Mouse (Mus musculus) heart, adult 11 months (tissue): ENCODE measurements around the gene Tjap1.

Experiments
- DNase-seq: peaks from one replicate; pipeline ENCODE4 v3.0.0; 2022

Gene Tjap1

DNA sequence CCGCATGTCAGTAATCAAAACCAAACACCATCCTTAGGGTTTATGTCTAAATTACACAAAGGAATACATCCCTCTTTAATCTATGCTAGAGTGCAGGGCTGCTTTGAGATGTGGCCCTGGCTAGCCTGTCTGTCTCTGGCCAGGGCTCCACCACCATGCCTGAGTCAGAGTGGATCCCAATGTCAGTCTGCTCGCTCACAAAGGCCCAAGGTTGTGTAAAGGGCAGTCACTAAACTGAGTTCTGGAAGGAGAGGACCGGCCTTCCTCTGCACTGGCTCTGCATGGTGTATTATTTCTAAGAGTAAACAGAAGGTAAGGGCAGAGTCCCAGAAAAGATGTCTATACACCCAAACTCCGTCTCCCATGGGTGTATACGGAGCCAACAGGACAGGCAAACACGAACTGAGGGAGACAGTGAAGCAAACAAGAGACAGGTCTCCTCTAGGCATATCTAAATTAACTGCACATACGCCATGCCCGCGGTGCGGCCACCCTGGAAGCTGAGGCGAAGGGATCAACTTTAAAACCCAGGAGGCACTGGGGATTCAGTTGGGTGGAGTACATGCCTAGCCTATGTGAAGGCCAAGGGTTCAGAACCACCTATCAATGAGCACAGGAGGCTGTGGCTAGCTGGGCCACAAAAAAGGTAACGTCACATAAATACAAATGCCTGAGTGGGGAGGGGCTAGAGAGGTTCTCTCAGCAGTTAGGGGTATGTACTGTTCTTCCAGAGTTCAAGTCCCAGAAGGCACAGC, 4.6 kb downstream of the Tjap1 start:
- peak; percentile 89 for DNase-seq

DNA sequence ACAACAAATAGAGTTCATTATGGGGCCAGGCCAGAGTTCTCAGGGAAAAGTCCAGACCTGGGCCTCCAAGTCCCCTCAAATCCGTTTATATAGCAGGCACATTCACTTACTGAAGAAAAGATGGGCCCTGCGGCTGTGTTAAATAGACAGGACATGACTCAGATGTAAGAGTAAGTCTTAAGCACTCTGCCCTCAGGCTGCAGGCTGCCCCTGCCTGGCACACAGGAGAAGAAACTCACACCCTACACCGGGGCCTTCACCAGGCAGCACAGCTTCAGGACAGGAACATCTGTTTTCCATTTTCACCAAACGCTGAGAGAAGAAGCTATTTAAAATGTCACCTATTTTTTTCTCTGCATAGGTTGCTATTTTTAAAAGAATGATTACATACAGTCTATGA, 5.2 kb downstream of the Tjap1 start:
- DNase-seq: peak; percentile 86

DNA sequence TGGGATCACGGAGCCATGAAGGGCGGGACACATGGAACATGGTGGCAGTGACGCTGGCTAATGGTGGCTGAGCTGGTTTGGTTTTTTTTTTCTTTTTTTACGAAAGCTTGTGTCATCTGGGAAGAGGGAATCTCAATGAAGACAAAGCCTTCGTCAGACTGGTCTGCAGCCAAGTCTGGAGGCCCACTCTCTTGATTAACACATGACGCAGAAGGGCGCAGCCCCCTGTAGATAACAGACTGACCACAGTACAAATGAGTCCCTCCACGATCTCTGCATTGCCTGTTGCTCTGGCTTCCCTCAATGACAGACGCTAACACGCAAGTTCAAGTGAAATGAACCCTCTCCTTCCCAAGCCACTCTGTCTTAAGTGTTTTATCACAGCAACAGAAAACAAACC, 7.3 kb downstream of the Tjap1 start:
- DNase-seq: no peak

DNA sequence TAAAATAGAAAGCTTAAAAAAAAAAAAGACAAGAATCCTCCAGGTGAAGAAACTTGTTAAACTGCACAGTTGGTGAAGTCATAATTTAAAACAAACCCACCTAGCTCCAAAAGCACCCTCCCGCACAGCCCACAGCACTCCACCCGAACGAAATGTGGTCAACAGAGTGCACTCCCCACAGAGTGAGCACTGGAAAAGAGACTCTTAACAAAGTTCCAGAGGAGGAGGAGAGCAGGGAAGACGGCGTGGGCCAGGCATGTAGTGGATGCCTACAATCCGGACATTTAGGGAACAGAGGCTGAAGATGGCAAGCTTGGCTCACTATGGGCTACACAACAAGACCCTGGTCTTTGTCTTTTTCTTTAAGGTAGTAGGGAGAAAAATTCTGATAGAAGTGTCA, 7.8 kb downstream of the Tjap1 start:
- DNase-seq: peak; percentile 66

DNA sequence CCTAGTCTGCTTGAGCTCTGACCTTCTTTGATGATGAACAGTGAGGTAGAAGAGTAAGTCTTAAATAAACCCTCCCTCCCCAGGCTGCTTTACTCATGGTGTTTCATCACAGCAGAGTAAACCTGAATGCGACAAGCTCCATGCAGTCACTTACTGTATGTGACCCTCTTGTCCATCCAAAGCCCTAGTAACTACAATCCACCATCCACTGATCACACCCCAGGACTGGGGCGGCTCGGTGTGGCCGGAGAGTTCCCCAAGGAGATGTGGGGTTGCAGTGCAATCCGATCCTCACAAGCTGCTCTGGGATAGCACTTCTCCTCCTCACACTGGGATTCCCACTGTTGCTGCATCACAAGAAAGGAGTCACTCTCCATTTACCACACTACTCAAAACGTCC, 8.4 kb downstream of the Tjap1 start:
- DNase-seq: peak; percentile 86

DNA sequence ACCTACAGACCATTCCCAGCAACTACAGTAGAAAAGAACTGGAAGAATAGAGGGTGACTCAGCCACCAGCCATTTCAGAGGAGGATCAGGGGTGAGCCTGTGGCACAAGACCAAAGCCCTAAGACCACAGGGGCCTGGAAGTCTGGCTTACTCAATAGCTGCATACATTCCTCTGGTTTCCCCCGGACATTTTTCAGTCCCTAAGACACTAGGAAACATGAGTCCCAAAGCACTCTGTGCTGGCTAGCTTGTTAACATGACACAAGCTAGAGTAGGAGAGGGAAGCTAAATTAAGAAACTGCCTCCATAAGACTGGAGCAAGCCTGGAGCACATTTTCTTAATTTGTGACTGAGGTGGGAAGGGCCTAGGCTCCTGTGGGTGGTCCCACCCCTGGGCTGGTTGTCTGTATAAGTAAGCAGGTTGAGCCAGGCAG, 9.0 kb downstream of the Tjap1 start:
- DNase-seq: peak; percentile 77

DNA sequence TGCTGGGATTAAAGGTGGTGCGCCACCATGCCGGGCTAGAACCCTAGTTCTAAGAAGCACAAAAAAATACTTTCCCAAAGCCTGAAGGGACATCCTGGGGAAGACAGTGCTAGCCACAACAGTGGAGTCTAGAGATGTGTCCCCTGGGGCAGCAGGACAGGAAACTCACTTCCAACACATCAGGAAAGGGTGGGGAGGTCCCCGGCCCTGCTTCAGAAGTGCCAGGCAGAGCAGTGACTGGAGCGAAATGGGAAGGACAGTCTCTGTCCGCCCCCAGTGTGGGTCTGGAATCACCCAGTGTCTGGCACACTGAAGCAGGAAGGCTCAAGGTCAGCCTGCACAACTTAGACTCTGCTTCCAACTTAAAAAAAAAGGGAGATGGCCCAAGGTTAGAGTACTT, 10.2 kb downstream of the Tjap1 start:
- DNase-seq: peak; percentile 98

DNA sequence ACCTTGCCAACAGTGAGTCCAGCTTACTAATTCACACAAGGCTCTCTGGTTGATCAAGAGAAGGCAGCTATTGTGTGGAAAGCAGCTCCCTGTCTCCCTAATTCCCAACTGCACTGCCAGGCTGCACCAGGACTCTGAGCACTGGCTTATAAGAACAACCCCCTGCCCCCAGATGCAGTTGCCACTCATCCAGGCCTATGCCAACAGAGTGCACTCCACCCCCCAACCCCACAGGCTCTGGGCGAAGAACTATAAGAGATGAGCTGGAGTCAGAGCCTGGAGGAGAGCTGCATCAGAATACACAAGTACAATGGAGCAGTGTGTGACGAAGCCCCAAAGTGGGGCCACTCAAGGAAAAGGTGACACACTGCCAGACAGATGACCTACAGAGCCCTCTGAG, 10.8 kb downstream of the Tjap1 start:
- DNase-seq: peak; percentile 79

DNA sequence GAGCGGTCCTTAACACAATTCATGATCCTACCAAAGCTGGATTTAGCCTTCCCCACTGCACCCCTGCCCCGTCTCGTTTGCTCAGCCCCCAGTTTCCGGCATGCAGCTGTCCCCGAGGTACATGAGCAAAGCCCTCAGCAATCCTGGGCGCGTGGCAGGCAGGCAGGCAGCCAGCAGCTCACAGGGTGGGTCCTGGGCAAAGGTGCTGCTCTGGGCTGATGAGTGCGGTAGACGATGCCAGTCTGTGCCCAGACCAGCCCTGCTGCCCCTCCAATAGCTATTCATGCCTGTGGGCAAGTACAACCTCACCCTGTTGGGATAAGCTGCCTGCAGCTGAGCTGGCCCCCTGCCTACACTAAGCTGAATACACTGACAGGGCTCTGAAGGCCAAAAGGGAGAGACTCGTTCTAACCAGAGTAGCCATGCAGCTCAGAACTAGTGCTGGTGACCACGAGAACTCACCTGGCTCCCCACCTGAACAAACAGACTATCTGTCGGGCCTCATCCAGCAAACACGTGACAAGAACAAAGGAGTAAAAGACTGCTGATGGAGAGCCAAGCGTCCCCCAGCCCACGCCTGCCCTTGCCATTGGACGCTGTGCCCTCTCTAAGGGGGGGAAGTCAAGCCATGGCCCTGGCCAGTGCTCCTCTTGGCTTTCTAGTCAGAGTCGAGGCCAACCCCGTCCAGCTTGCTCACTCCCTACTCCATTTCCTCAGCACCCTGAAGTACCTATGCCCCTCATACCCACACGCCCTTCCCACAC, 12.9 kb downstream of the Tjap1 start:
- peak; percentile 98 for DNase-seq

DNA sequence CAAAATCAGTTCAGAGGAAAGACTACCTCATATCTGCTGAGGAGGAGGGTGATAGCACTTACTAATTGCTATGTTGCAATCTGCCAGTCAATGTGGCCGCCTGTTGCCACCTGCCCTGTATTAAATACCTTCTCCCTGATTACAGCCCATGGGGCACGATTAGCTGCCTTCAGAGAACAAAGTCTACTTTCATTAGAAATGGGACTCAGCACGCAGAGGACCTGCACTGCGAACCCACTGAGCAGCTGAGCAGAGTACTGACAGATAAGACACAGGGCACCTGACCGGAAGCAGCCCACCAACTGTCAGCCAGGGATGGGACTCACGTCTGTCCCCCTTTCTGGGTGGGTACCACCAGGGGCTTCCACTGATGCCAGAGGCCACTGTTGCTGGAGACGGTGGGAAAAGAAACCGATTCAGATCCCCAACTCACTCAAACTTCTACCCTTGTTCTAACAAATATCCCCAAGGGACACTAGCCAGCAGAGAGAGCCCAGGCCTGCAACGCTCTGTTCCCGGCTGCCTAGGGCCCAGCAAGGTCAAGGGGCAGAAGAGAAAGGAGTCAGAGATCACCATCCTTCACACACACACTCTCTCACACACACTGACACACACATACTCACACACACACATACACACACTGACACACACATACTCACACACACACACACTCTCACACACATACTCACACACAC, 14.7 kb downstream of the Tjap1 start:
- peak; percentile 90 for DNase-seq

DNA sequence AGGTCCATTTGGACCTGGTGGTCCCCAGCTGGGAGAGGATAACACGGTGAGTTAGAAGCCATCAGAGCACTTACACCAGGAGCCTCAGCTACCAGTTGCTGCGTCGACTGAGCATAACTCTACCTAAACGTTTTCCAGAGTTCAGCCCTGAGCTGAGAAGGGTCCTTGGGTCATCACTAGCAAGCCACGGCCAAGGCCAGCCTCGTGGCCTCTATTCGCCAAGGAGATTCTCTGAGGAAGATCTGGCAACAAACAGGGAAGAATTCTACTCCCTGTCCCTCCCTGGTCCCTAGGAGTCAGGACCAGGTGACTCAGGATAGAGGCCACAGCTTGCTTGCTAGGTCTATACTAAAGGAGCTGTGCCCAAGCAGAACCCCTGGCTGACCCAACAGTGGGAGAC, 15.3 kb downstream of the Tjap1 start:
- DNase-seq: peak; percentile 89

DNA sequence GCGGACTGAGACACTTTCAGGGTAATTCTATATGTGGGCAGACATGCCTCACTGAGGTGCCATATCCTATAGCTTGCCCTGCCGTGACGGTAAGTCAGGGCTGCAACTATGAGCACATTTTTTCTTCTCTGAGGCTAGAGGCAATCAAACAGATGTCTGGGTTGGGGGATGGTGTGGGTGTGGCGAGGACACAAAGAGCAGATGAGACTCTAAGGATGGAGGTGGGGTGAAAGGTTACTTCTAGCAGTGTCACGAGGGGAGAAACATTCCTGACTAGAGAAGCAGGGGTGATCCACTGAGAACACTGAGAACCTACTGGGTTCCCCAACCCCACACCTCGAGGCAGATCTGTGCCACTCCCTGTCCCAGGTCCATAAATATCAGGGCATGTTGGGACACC, 15.8 kb downstream of the Tjap1 start:
- DNase-seq: peak; percentile 80

DNA sequence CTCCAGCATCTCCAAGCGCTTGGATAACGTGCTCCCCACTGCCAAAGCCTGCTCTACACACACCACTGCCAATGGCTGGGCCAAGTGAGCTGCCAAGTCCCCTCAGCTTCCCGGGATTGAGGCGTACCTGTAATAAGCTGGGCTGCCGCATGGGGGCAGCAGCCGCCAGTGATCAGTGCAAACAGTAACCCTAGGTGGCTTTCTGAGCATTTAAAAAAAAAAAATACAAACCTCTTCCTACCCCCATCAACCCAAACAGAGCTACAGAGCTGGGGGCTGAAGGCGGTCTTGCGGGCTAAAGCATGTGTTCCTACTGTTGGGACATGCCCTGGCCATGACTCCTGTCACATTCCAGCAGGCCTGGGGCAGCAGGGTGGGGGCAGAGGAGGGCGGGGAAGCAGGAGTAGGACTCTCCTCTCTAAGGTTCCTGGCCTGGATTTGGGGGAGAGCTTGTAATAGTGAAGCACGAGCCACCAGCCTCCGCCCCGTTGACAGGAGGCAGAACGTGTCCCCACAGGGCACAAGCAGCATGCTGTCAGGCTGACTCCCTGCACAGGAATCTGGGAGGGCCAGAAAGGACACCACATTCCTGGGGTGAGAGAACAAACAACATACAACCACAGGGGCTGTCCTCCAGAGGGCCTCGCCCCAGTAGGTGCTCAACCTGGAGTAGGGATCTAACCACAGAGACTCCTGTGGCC, 16.8 kb downstream of the Tjap1 start:
- peak; percentile 97 for DNase-seq

DNA sequence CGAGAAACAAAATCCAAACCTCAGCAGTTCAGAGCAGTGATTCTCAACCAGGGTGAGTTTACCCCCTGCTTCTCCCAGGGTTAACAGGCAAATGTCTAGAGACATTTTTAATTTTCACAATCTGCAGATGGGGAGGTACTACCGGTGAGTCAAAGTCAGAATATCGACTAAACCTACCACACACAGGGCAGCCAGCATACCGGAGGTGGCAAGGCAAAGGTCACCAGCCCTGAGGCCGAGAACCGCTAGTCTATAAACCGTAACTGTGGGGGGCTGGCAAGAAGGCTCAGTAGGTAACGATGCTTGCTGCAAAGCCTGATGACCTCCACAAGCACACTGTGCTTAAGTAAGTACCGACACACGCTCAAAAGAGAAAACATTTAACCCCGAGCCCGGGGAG, 17.3 kb downstream of the Tjap1 start:
- no peak for DNase-seq

DNA sequence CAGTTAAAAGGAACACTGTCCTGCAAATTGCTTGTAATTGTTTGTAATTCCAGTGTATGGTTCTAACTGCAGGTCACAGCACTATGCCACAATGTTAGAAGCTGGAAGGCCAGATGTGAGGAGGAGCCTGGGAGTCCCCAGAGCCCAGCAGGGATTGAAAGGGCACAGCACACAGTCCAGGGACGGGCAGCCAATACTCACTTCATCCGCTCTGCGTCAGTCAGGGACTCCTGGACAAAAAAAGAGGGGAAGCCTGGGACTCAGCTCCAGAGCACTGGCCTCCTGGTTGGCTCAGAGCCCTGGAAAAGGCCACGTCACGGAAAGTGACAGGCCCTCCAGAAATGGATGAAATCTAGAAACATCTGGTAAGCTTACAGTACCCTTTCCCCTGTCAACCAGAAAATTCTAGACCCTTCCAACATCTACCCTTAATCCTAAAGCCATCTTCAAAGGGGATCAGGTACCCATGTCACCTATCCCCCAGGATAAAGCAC, 20.6 kb downstream of the Tjap1 start:
- peak; percentile 94 for DNase-seq

DNA sequence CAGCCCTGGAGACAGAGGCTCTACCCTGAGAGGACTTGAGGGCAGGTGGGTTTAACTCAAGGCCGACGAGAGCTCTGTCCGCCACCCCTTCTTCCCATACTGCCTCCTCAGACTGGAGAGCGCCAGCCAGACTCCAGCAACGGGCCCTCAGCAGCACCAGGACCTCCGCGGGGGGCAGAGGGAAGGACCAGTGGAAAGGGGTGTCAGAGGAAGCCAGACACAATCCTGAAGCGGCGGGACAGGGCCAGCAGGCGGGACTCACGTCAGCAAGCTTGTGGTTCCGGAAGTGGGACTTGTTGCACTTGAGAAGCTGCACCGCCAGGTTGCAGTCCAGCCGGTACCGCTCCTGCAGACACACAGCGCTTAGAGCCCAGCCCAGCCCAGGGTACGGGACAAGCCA, 23.2 kb downstream of the Tjap1 start:
- DNase-seq: peak; percentile 94

DNA sequence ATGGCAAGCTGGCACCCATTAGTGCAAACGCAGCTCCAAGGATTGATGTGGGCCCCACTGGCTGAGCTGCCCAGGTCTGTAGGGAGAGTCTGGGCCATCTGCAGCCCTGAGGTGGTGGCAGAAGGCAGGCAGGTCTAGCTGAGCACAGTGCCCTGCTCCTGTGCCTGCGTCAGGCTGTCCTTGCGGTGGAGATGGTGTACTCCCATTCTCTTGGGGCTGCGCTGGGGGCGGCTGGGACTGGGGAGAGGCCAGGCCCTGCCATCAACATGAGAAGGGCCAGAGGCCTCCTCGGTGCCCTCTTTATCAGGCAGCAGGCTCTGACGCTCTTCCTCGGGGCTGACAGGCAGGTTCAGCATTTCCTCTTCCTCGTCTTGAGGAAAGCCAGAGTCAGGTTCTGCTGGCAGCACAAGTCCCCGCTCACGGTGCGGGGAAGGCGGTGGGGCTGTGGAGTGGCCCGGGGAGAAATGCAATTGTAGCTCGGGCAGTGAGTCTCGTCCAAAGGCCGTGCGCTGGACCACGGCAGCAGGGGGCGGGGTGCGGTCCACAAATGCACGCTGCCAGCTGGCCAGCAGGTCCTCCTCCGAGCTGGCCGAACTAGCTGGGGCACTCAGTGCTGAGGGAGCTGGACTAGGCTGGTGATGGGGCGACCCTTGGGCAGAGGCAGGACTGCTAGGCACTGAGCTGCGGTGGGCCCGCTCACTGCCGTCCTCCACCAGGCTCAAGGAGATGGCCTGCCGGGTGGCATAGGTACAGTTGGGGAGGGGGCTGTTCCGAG, 24.4 kb downstream of the Tjap1 start:
- DNase-seq: peak; percentile 94

DNA sequence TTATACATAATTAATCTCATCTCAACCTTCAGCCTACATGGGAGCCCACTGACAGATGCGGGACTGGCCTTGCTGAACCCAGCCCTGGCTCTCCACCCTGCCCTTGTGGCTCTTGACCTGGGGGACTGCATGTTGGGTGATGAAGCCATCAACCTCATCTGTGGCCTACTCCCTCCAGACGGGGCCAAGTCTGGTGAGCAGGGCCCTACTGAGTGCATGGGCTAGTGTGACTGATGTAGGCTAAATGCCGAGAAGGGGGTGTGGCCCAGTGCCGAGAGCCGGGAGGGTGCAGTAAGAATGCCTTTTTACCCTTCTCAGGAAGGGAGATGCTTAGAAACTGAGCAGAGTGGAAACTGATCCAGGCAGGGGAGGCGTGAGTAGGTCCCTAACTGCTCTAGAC, 27.7 kb downstream of the Tjap1 start:
- peak; percentile 93 for DNase-seq

DNA sequence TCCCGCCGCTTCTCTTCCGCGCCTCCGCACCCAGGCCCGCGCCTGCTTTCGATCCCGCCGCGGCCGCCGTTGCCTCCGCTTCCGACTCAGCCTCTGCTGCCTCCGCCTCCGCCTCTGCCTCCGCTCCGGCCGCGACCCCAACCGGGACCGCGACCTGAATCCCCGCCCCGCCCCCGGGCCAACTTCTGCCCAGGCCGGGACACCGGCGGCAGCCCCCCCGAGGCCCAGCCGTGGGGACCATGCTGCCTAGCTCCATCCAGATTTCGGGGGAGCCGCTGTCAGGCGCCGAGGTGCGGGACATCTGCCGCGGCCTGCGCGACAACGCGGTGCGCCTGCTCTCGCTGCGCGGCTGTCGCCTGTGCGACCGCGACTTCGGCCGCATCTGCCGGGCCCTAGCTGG, 28.7 kb downstream of the Tjap1 start:
- DNase-seq: no peak

DNA sequence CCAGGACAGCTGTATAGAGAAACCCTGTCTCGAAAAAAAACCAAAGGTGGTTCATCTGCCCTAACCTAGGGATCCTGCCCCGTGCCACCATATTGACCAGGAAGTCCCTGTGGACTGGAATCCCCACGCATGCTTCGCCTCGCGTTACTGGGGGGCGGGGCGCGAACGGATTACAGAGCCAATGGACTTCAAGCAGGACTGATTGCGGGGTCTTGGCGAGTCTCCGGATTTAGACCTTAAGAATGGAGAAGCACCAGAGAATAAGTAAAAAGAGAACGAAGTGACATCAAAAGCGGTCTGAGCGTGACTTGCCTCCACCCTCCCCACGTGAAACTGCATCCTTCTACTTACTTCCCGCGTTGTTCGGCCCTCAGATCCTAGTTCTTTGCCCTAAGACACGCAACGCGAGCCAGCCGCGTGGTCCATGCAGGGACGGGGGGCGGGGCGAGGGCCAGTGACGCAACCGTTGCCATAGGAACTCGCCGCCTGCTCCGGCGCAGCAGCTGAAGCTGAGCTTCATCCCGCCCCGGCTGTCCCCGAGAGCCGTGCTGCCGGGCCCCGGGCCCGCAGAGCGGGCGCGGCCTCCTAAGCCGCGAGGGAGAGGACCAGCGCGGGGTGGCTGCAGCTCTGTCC, 29.3 kb downstream of the Tjap1 start, which contains the start of gene Lrrc73:
Gene Lrrc73 (plus strand): TSS at position 80 of the 633 bp plus-strand sequence.
- DNase-seq: peak; percentile 99
